Mouse (Mus musculus) ES-E14 (cell line): Measurements from ENCODE around the gene Trim5. TPM values are rescaled to one million over a fixed set of nuclear protein-coding genes. Genes with fewer than 3 reads are reported as not detected.
"Not testable (repeated sequence)": the region's sequence is repeated elsewhere in the genome, so short reads cannot be mapped to it uniquely, and the experiment has no call there.

Source experiments
- DNase-seq: peaks from one replicate; pipeline ENCODE4 v3.0.0-alpha.2; 2013; ENCODE audit warnings: low read depth, low spot score
- H3K27ac ChIP-seq: 2 replicates; pipeline ENCODE4 v1.5.1; 2012; ENCODE audit warnings: low read depth, mild to moderate bottlenecking, low read length, moderate library complexity, mixed read lengths; ENCODE audit not compliant: poor library complexity, insufficient read depth, severe bottlenecking
- H3K36me3 ChIP-seq: 2 replicates; pipeline ENCODE4 v1.6.1; 2012; ENCODE audit warnings: mild to moderate bottlenecking, low read length, moderate library complexity, mixed read lengths; ENCODE audit not compliant: control insufficient read depth, poor library complexity, insufficient read depth, severe bottlenecking
- H3K4me1 ChIP-seq, 2 experiments: fragments of 150-350 bp in 1 of 2; sonication (generic) in 1 of 2; 2 replicates each; pipeline ENCODE4 v1.6.1; 2012; ENCODE audit warnings: low read length in 2 of 2, mild to moderate bottlenecking in 1 of 2, mixed read lengths in 1 of 2; ENCODE audit not compliant: control insufficient read depth in 2 of 2, insufficient read depth in 2 of 2, poor library complexity in 1 of 2
- H3K4me3 ChIP-seq, 2 experiments: fragments of 150-350 bp in 1 of 2; sonication (generic) in 1 of 2; 2 replicates each; pipeline ENCODE4 v1.5.1; 2012; ENCODE audit warnings: low read length in 2 of 2, low read depth in 1 of 2, mild to moderate bottlenecking in 1 of 2, mixed read lengths in 1 of 2; ENCODE audit not compliant: insufficient read depth in 1 of 2, poor library complexity in 1 of 2, severe bottlenecking in 1 of 2
- H3K9ac ChIP-seq: 2 replicates; pipeline ENCODE4 v1.6.1; 2012; ENCODE audit warnings: low read depth, mild to moderate bottlenecking, low read length, mixed read lengths; ENCODE audit not compliant: poor library complexity, insufficient read depth, severe bottlenecking
- H3K9me3 ChIP-seq: fragments of 150-350 bp; sonication (generic); 2 replicates; pipeline ENCODE4 v1.6.1; 2012; ENCODE audit warnings: low read depth, mild to moderate bottlenecking, low read length; ENCODE audit not compliant: control insufficient read depth, insufficient read depth
- CHD2 ChIP-seq: IDR thresholded peaks from 2 replicates; pipeline ENCODE4 v1.6.1; 2014; ENCODE audit warnings: mild to moderate bottlenecking, low read depth, low read length, inconsistent platforms
- HCFC1 ChIP-seq: IDR thresholded peaks from 2 replicates; pipeline ENCODE4 v1.6.1; 2012; ENCODE audit warnings: low read length, inconsistent platforms, borderline replicate concordance; ENCODE audit not compliant: insufficient read depth
- MAFK ChIP-seq: IDR thresholded peaks from 2 replicates; pipeline ENCODE4 v1.6.1; 2014; ENCODE audit warnings: mild to moderate bottlenecking, low read depth, low read length, inconsistent platforms; ENCODE audit not compliant: insufficient read depth
- ZC3H11A ChIP-seq: IDR thresholded peaks from 2 replicates; pipeline ENCODE4 v1.6.1; 2012; ENCODE audit warnings: low read depth, mild to moderate bottlenecking, inconsistent platforms, low read length, borderline replicate concordance
- ZNF384 ChIP-seq: IDR thresholded peaks from 2 replicates; pipeline ENCODE4 v1.6.1; 2012; ENCODE audit warnings: low read depth, low read length, inconsistent platforms
- in situ Hi-C, 2 experiments: fragments of 600-800 bp; cut with MboI; formaldehyde crosslinking; loops; one replicate each; pipeline ENCODE4 v1.15.1; 2025; ENCODE audit warnings: low sequenced_read_pairs in 2 of 2, inconsistent platforms in 1 of 2; ENCODE audit not compliant: unreplicated experiment in 2 of 2
- total RNA-seq: library from RNA; depleted of rRNA; stranded (reverse); fragments of 300-350 nt; gene quantifications from 2 replicates; pipeline ENCODE4 v1.2.3, GENCODE M21; 2012

Gene Trim5
- total RNA-seq, 1 experiment, result not detected

- H3K9ac ChIP-seq, result no peak overlapping the region
- no peak for DNase-seq
- TF ChIP-seq ZC3H11A (no peak), CHD2 (no peak), HCFC1 (no peak), ZNF384 (no peak), MAFK (no peak)
- no peaks in the 10 kb centered on the region for H3K4me1 ChIP-seq
- H3K9me3 ChIP-seq, result no peaks in the 10 kb centered on the region
- H3K36me3 ChIP-seq, result no peaks in the 10 kb centered on the region
- no peak overlapping the region for H3K27ac ChIP-seq
- in situ Hi-C loops, result no loop called here
- no peak overlapping the region for H3K4me3 ChIP-seq
Observed at GRCm38 (mm10) chr7:104314796-104315353, 27.0 kb upstream of the Trim5 start.

GRCm38 (mm10) chr7:104291638-104292400 lies 3.9 kb upstream of the Trim5 start:
- no peak for DNase-seq
- H3K9ac ChIP-seq, result no peak overlapping the region
- in situ Hi-C loops, result no loop called here
- no peaks in the 10 kb centered on the region for H3K36me3 ChIP-seq
- H3K4me1 ChIP-seq, result no peaks in the 10 kb centered on the region
- H3K9me3 ChIP-seq, result no peaks in the 10 kb centered on the region
- no peak overlapping the region for H3K27ac ChIP-seq
- no peak for TF ChIP-seq CHD2
- TF ChIP-seq MAFK, result no peak
- TF ChIP-seq ZNF384, result no peak
- TF ChIP-seq HCFC1, result no peak
- TF ChIP-seq ZC3H11A, result no peak
- H3K4me3 ChIP-seq, result no peak overlapping the region

GRCm38 (mm10) chr7:104290641-104291040 lies 2.7 kb upstream of the Trim5 start:
- no peak for DNase-seq
- in situ Hi-C loops, result no loop called here
- no peaks in the 10 kb centered on the region for H3K36me3 ChIP-seq
- no peak overlapping the region for H3K9ac ChIP-seq
- TF ChIP-seq HCFC1 (no peak), CHD2 (no peak), ZC3H11A (no peak), ZNF384 (no peak), MAFK (no peak)
- H3K4me1 ChIP-seq, result no peaks in the 10 kb centered on the region
- H3K27ac ChIP-seq, result no peak overlapping the region
- no peak overlapping the region for H3K4me3 ChIP-seq
- no peaks in the 10 kb centered on the region for H3K9me3 ChIP-seq

- H3K9me3 ChIP-seq, H3K9ac ChIP-seq, H3K36me3 ChIP-seq, H3K4me3 ChIP-seq, in situ Hi-C loops, H3K27ac ChIP-seq, DNase-seq, H3K4me1 ChIP-seq: not testable (repeated sequence)
Observed at GRCm38 (mm10) chr7:104279361-104279760, 8.5 kb downstream of the Trim5 start.

- DNase-seq, H3K4me1 ChIP-seq, in situ Hi-C loops, H3K27ac ChIP-seq, H3K36me3 ChIP-seq, H3K9me3 ChIP-seq, H3K9ac ChIP-seq, H3K4me3 ChIP-seq: not testable (repeated sequence)
Observed at GRCm38 (mm10) chr7:104265335-104265734, 22.6 kb downstream of the Trim5 start.

GRCm38 (mm10) chr7:104260380-104260779 lies 27.5 kb downstream of the Trim5 start:
- in situ Hi-C loops, result not testable (repeated sequence)

More at GRCm38 (mm10) chr7:104260380-104260779, 27.5 kb downstream of the Trim5 start:
- not testable (repeated sequence) for H3K9ac ChIP-seq, H3K27ac ChIP-seq, H3K36me3 ChIP-seq, DNase-seq, H3K9me3 ChIP-seq, H3K4me1 ChIP-seq, H3K4me3 ChIP-seq
